Mouse (Mus musculus) heart, embryonic 15.5 days (tissue): ENCODE results near the gene Glb1. TPM values are rescaled to one million over a fixed set of nuclear protein-coding genes. Genes with fewer than 3 reads are reported as not detected.

ENCODE experiments used
- ATAC-seq: fragments of 200-750 bp; cut with Nextera tagmentation; replicated peaks from 2 replicates; pipeline ENCODE4 v1.8.0; 2017; ENCODE audit warnings: low read depth, moderate TSS enrichment; ENCODE audit not compliant: insufficient number of reproducible peaks, insufficient read depth, low FRiP score
- H3K27ac ChIP-seq: fragments of 300-500 bp; sonication (generic); 2 replicates; pipeline ENCODE4 v1.5.1; 2015; ENCODE audit warnings: mild to moderate bottlenecking, inconsistent platforms
- H3K27me3 ChIP-seq: fragments of 300-500 bp; sonication (generic); 2 replicates; pipeline ENCODE4 v1.6.1; 2015; ENCODE audit warnings: inconsistent platforms
- H3K36me3 ChIP-seq: fragments of 300-500 bp; sonication (generic); 2 replicates; pipeline ENCODE4 v1.6.1; 2015; ENCODE audit warnings: mild to moderate bottlenecking, inconsistent platforms
- H3K4me1 ChIP-seq: fragments of 300-500 bp; sonication (generic); replicated peaks from 2 replicates; pipeline ENCODE4 v1.6.1; 2015; ENCODE audit warnings: inconsistent platforms
- H3K4me2 ChIP-seq: fragments of 300-500 bp; sonication (generic); 2 replicates; pipeline ENCODE4 v1.6.1; 2015; ENCODE audit warnings: inconsistent platforms, mild to moderate bottlenecking, moderate library complexity
- H3K4me3 ChIP-seq: fragments of 300-500 bp; sonication (generic); 2 replicates; pipeline ENCODE4 v1.5.1; 2015; ENCODE audit warnings: mild to moderate bottlenecking, inconsistent platforms
- H3K9ac ChIP-seq: fragments of 300-500 bp; sonication (generic); 2 replicates; pipeline ENCODE4 v1.6.1; 2015; ENCODE audit warnings: mild to moderate bottlenecking, inconsistent platforms
- H3K9me3 ChIP-seq: fragments of 300-500 bp; sonication (generic); replicated peaks from 2 replicates; pipeline ENCODE4 v1.6.1; 2016; ENCODE audit warnings: inconsistent platforms
- WGBS: fragments of 180-500 bp; shearing (Covaris S2); methylation state at CpG from one replicate; pipeline ENCODE4 v1.1.7; 2015; ENCODE audit warnings: mixed read lengths; 5-methylcytosine and 5-hydroxymethylcytosine counted together
- polyA plus RNA-seq: library from polyadenylated mRNA; unstranded; fragments of >200 nt; fragmentation: Nextera tagmentation; extraction: Ambion mirVana; gene quantifications from 2 replicates; pipeline ENCODE4 v1.2.1, GENCODE M21; 2015

Glb1 gene
- polyA plus RNA-seq, 1 experiment from 2014 or later, result 36.6 TPM

DNA sequence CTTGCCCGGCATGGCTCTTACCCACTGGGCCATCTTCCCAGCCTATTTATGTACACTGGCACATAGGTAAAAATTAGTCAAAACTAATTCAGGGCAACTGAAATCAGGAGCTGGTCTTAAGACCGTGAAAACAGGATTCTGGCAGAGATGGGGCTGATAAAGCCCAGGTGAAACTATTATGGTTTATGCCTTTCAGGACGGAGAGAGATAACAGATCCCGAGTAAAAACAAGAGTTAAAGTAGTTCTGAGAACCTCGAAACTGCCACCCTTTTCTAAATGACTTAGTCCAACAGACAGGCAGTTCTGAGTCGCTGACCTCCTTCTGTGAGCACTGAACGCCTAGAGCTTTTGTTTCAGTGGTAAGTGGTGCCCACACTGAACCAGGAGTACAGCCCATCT, 71.0 kb downstream of the Glb1 start:
- 75% methylated on average over 7 of the region's 7 CpGs for WGBS
- H3K9me3 ChIP-seq, result no peaks in the 10 kb centered on the region

GRCm38 (mm10) chr9:114477019-114477418, 76.1 kb downstream of the Glb1 start:
- no peaks in the 10 kb centered on the region for H3K27me3 ChIP-seq
- no peaks in the 10 kb centered on the region for H3K4me1 ChIP-seq
- ATAC-seq, result no peak
- no peak overlapping the region for H3K4me3 ChIP-seq
- no peak overlapping the region for H3K9ac ChIP-seq
- H3K36me3 ChIP-seq, result 0 out of 2 replicates have a peak, but pooled peaks cover 4% of the 10 kb centered on the region
- H3K27ac ChIP-seq, result no peak overlapping the region
- 90% methylated on average over 9 of the region's 9 CpGs for WGBS
- H3K9me3 ChIP-seq, result no peaks in the 10 kb centered on the region
- H3K4me2 ChIP-seq, result no peak overlapping the region

More for the DNA sequence above, 71.0 kb downstream of the Glb1 start:
- ATAC-seq, result no peak
- Histone ChIP-seq H3K4me2 (no peak overlapping the region), H3K27ac (no peak overlapping the region), H3K9ac (no peak overlapping the region), H3K4me3 (no peak overlapping the region), H3K27me3 (no peaks in the 10 kb centered on the region), H3K4me1 (no peaks in the 10 kb centered on the region), H3K36me3 (peaks cover 4% of the 10 kb centered on the region; the same call in 1 of the 2 replicates)

GRCm38 (mm10) chr9:114480940-114481339, 80.1 kb downstream of the Glb1 start:
- no peak overlapping the region for H3K4me3 ChIP-seq
- no peaks in the 10 kb centered on the region for H3K27me3 ChIP-seq
- H3K4me2 ChIP-seq, result no peak overlapping the region
- H3K4me1 ChIP-seq, result no peaks in the 10 kb centered on the region
- ATAC-seq, result no peak
- WGBS, result 70% methylated on average over 3 of the region's 3 CpGs
- no peaks in the 10 kb centered on the region for H3K36me3 ChIP-seq
- H3K27ac ChIP-seq, result no peak overlapping the region
- H3K9ac ChIP-seq, result no peak overlapping the region
- H3K9me3 ChIP-seq, result no peaks in the 10 kb centered on the region

DNA sequence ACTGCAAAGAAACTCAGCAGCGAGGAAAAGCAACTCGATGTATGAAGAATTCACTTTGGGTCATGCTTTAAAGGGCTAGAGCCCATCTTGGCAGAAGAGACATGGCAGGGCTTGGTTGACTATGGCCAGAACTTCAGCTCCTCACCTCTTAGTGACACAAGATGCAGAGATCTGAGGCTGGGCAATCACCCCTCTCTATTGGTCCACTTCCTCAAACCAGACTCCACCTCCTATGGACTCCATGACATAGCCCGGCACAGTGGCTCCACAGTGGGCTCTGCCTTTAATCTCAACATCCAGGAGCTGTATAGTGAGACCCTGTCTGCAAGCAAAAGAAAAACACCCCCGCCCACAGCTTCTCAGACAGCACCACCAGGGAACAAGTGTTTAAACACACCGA, 83.9 kb downstream of the Glb1 start:
- Histone ChIP-seq H3K4me3 (no peak overlapping the region), H3K36me3 (no peaks in the 10 kb centered on the region), H3K27ac (no peak overlapping the region), H3K9ac (no peak overlapping the region), H3K27me3 (no peaks in the 10 kb centered on the region), H3K4me1 (no peaks in the 10 kb centered on the region), H3K9me3 (no peaks in the 10 kb centered on the region), H3K4me2 (no peak overlapping the region)
- no peak for ATAC-seq
- whole genome bisulfite sequencing, result 73% methylated on average over 5 of the region's 5 CpGs

DNA sequence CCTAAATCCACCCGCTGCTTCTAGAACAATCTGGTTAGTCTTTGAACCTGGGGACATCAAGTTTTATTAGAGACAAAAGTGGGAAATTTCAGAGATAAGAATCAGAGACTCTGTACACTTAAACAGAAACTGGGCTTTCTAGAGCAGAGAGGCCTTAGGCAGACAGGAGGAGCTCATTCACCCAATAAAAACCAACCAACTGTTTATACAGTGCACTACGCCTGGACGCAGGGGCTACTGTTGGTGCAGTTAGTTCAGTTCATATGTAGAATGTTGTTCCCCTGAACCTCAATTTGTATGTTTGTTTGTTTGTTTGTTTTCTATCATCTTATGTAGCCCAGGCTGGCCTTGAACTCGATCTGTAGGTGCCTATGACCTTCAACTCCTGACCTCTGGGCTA, 85.9 kb downstream of the Glb1 start:
- H3K4me3 ChIP-seq, result no peak overlapping the region
- no peaks in the 10 kb centered on the region for H3K9me3 ChIP-seq
- H3K4me1 ChIP-seq, result no peaks in the 10 kb centered on the region
- H3K27me3 ChIP-seq, result no peaks in the 10 kb centered on the region
- no peak overlapping the region for H3K9ac ChIP-seq
- no peak for ATAC-seq
- H3K4me2 ChIP-seq, result no peak overlapping the region
- H3K27ac ChIP-seq, result no peak overlapping the region
- H3K36me3 ChIP-seq, result no peaks in the 10 kb centered on the region
- 74% methylated on average over 4 of the region's 4 CpGs for WGBS

DNA sequence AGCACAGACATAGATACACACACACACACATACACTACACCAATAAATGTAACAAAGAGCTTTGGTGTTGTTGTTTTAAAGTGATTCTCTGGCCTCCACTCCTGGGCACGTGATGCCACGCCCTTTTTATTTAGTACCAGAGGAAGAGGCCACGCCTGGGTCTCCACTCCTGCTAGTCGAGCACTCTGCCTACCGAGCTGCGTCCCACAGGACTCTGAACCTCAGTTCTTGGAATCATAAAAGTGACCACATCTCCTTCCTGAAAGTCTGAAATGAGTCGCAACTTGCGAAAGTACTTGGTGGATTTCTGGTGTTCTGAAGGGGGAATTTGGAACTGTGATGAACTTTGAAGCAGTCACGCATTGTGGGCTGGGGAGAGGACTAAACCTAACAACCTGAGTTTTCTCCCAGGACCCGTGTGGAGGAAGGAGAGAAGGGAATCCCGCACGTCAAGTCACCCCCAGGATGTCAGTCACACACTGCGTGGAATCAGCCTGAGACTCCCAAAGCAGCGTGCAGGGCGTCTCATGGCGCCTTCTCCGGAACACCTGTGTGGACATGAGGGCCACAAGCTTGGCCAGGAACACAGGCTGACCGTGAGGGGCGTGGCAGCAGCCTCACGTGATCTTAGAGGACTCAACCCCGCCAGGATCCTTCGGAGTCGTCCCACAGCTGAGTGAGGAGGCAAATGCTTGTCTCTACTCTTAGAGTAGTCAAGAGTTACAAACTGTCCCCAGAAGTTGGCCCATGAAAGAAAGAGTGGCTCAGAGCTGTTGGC, 86.8 kb downstream of the Glb1 start:
- H3K9me3 ChIP-seq, result no peaks in the 10 kb centered on the region
- H3K9ac ChIP-seq, result no peak overlapping the region

DNA sequence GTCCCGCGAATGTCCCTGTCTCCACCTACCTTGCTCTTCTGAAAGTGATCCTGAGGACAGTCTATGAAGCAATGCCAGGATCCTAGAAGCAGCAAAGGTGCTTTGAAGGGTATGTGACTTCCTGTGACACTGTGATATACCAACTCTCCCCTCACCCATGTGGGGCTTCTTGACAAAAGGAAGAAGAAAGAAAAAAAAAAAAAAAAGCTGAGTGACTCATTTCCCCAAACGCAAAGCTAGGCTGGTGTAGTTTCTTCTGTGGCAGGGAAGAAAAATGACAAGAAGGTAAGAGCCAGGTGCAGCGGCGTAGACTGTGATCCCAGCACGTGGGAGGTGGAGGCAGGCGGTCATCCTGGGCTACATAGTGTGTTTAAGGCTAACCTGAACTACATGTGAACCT, 95.6 kb downstream of the Glb1 start:
- WGBS, result 76% methylated on average over 7 of the region's 7 CpGs
- no peaks in the 10 kb centered on the region for H3K9me3 ChIP-seq

More for the DNA sequence above, 86.8 kb downstream of the Glb1 start:
- no peaks in the 10 kb centered on the region for H3K36me3 ChIP-seq
- no peaks in the 10 kb centered on the region for H3K27me3 ChIP-seq
- no peak overlapping the region for H3K4me2 ChIP-seq
- H3K27ac ChIP-seq, result no peak overlapping the region
- 77% methylated on average over 23 of the region's 23 CpGs for WGBS
- no peaks in the 10 kb centered on the region for H3K4me1 ChIP-seq
- no peak overlapping the region for H3K4me3 ChIP-seq
- no peak for ATAC-seq

DNA sequence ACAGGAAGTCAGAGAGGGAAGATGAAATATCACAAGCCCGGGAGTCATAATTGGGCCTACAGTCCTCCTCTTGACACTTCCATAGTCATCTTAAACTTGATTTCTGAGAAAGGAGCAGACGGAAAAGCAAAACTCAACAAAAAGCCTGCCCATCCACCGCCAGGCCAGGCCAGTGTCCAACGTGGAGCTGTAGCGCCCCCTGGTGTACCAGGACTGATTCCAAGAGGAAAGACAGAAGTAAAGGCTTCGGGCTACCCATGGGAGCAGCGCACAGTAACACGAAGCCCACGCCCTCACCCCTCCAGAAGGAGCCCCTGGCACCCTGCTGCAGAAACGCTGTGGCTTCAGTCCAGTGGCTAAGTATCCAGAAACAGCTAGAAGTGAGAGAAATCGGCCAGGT, 97.3 kb downstream of the Glb1 start:
- Histone ChIP-seq H3K9ac (no peak overlapping the region), H3K4me1 (no peaks in the 10 kb centered on the region), H3K27me3 (peaks cover 14% of the 10 kb centered on the region), H3K9me3 (no peaks in the 10 kb centered on the region), H3K36me3 (no peaks in the 10 kb centered on the region), H3K27ac (no peak overlapping the region), H3K4me3 (no peak overlapping the region), H3K4me2 (peak overlapping the region; percentile 44)
- no peak for ATAC-seq
- WGBS, result 5% methylated on average over 11 of the region's 11 CpGs

More for the DNA sequence above, 95.6 kb downstream of the Glb1 start:
- no peak overlapping the region for H3K27ac ChIP-seq
- ATAC-seq, result no peak
- no peaks in the 10 kb centered on the region for H3K36me3 ChIP-seq
- no peak overlapping the region for H3K4me3 ChIP-seq
- H3K9ac ChIP-seq, result no peak overlapping the region
- H3K4me2 ChIP-seq, result no peak overlapping the region
- peaks cover 14% of the 10 kb centered on the region for H3K27me3 ChIP-seq
- no peaks in the 10 kb centered on the region for H3K4me1 ChIP-seq

- no peaks in the 10 kb centered on the region for H3K36me3 ChIP-seq
- H3K4me3 ChIP-seq, result no peak overlapping the region
- H3K27me3 ChIP-seq, result peaks cover 14% of the 10 kb centered on the region
- 18% methylated on average over 15 of the region's 15 CpGs for WGBS
- H3K9me3 ChIP-seq, result no peaks in the 10 kb centered on the region
- no peaks in the 10 kb centered on the region for H3K4me1 ChIP-seq
- H3K27ac ChIP-seq, result no peak overlapping the region
- H3K4me2 ChIP-seq, result no peak overlapping the region
- no peak for ATAC-seq
- H3K9ac ChIP-seq, result no peak overlapping the region
These were observed 99.1 kb downstream of the Glb1 start for GRCm38 (mm10) chr9:114499783-114500515.

GRCm38 (mm10) chr9:114501111-114501510, 100.2 kb downstream of the Glb1 start:
- H3K4me1 ChIP-seq, result no peaks in the 10 kb centered on the region
- no peak overlapping the region for H3K27ac ChIP-seq
- H3K9ac ChIP-seq, result no peak overlapping the region
- no peak overlapping the region for H3K4me3 ChIP-seq
- 83% methylated on average over 7 of the region's 7 CpGs for WGBS
- no peaks in the 10 kb centered on the region for H3K9me3 ChIP-seq
- ATAC-seq, result no peak
- peaks cover 14% of the 10 kb centered on the region for H3K27me3 ChIP-seq
- H3K36me3 ChIP-seq, result no peaks in the 10 kb centered on the region
- no peak overlapping the region for H3K4me2 ChIP-seq

DNA sequence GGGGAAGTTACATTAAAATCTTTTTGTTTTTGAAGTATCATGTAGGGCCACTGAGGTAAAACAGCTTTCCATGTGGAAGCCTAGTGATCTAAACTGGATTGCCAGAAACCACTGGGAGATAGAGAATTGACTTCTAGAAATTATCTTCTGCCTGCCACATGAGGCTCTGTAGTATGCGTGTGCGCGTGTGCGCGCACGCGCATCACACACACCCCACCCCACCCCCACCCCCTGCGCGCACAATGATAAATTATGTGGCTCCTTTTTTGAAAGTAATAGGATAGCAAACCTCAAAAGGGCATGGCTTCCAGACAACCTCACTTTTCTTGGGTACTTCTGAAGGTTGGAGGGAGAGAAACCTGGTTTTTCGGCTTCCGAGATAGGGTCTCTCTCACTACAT, 101.0 kb downstream of the Glb1 start:
- no peak for ATAC-seq
- 93% methylated on average over 11 of the region's 11 CpGs for WGBS

More for the DNA sequence above, 101.0 kb downstream of the Glb1 start:
- H3K36me3 ChIP-seq, result no peaks in the 10 kb centered on the region
- no peaks in the 10 kb centered on the region for H3K9me3 ChIP-seq
- H3K4me1 ChIP-seq, result no peaks in the 10 kb centered on the region
- no peak overlapping the region for H3K4me2 ChIP-seq
- peaks cover 14% of the 10 kb centered on the region for H3K27me3 ChIP-seq
- no peak overlapping the region for H3K9ac ChIP-seq
- H3K27ac ChIP-seq, result no peak overlapping the region
- H3K4me3 ChIP-seq, result no peak overlapping the region
